Mouse (Mus musculus): ENCODE measurements around the gene Rab30.

Rab30 gene

GRCm38 (mm10) chr7:92842254-92842653, 100.9 kb downstream of the Rab30 start:
- DNase-seq (ENCODE audit: low spot score in 2 of 2), result no peak

GRCm38 (mm10) chr7:92848246-92848645, 106.8 kb downstream of the Rab30 start:
- no peak for DNase-seq (ENCODE audit: low spot score in 2 of 2)

- no peak for DNase-seq (ENCODE audit: low spot score in 2 of 2)
Measured at GRCm38 (mm10) chr7:92866526-92866925, 125.1 kb downstream of the Rab30 start.

GRCm38 (mm10) chr7:92870161-92870560, 128.8 kb downstream of the Rab30 start:
- DNase-seq (ENCODE audit: low spot score in 2 of 2), result no peak

GRCm38 (mm10) chr7:92871596-92871995, 130.2 kb downstream of the Rab30 start:
- no peak for DNase-seq (ENCODE audit: low spot score in 2 of 2)

GRCm38 (mm10) chr7:92874116-92874675, 132.8 kb downstream of the Rab30 start, which contains the start of the genes Ddias and Prcp:
TSS of gene Ddias (minus strand) at chr7:92874247.
TSS of gene Prcp (plus strand) at chr7:92874470.
- DNase-seq (ENCODE audit: low spot score in 2 of 2), result peak; percentile 59 to 91

- DNase-seq (ENCODE audit: low spot score in 2 of 2), result peak; percentile 82 to 93
Measured at GRCm38 (mm10) chr7:92874761-92875408, 133.5 kb downstream of the Rab30 start.

GRCm38 (mm10) chr7:92876066-92876465, 134.7 kb downstream of the Rab30 start:
- DNase-seq (ENCODE audit: low spot score in 2 of 2), result no peak

- DNase-seq (ENCODE audit: low spot score in 2 of 2), result no peak
Measured at GRCm38 (mm10) chr7:92876538-92876937, 135.1 kb downstream of the Rab30 start.

GRCm38 (mm10) chr7:92878575-92879285, 137.3 kb downstream of the Rab30 start:
- DNase-seq (ENCODE audit: low spot score in 2 of 2), result peak in 1 of 2 experiments; percentile 22

GRCm38 (mm10) chr7:92883850-92884716, 142.7 kb downstream of the Rab30 start:
- DNase-seq (ENCODE audit: low spot score in 2 of 2), result no peak

GRCm38 (mm10) chr7:92884998-92885660, 143.7 kb downstream of the Rab30 start:
- no peak for DNase-seq (ENCODE audit: low spot score in 2 of 2)

- no peak for DNase-seq (ENCODE audit: low spot score in 2 of 2)
Measured at GRCm38 (mm10) chr7:92886801-92887200, 145.4 kb downstream of the Rab30 start.

GRCm38 (mm10) chr7:92887230-92887629, 145.8 kb downstream of the Rab30 start:
- DNase-seq (ENCODE audit: low spot score in 2 of 2), result no peak

GRCm38 (mm10) chr7:92890211-92890610, 148.8 kb downstream of the Rab30 start:
- DNase-seq (ENCODE audit: low spot score in 2 of 2), result no peak

- DNase-seq (ENCODE audit: low spot score in 2 of 2), result no peak
Measured at GRCm38 (mm10) chr7:92890618-92891230, 149.3 kb downstream of the Rab30 start.

GRCm38 (mm10) chr7:92893478-92893877, 152.1 kb downstream of the Rab30 start:
- no peak for DNase-seq (ENCODE audit: low spot score in 2 of 2)
